Mouse (Mus musculus): ENCODE measurements around the gene 0610040J01Rik. TPM values are rescaled to one million over a fixed set of nuclear protein-coding genes. Genes with fewer than 3 reads are reported as not detected.

Gene 0610040J01Rik
- total RNA-seq (2021): 1 to 10 TPM; 6.8 to 8.0 TPM
- long read RNA-seq, experiment 1, transcript 0610040J01Rik-201 (4 exons, 2,008 nt): major isoform, 6 of 7 reads
- long read RNA-seq, experiment 1, partial matches to known transcripts: 0 of 7 reads
- long read RNA-seq, experiment 1, other reads (novel, unspliced or antisense): 1 of 7 reads
- long read RNA-seq, experiment 2, transcript 0610040J01Rik-201 (4 exons, 2,008 nt): major isoform, 15 of 15 reads
- long read RNA-seq, experiment 2, partial matches to known transcripts: 0 of 15 reads
- long read RNA-seq, experiment 2, other reads (novel, unspliced or antisense): 0 of 15 reads

GRCm38 (mm10) chr5:63811819-63812508 lies at the start of gene 0610040J01Rik:
0610040J01Rik (plus strand) TSS chr5:63812363.
- intact Hi-C loops (cut with DNase I): loop anchor here (1.0 to 10.0 kb wide), 2 partner anchors 74 to 273 kb away; no protein-coding TSS in a partner anchor
- DNase-seq (ENCODE audit: low spot score in 2 of 2): peak; percentile 75 to 80

- intact Hi-C loops (cut with DNase I): loop anchor here (2.0 to 10.0 kb wide), 3 partner anchors 114 to 869 kb away; no protein-coding TSS in a partner anchor
- DNase-seq (ENCODE audit: low spot score in 2 of 2): no peak
These were observed 46.3 kb upstream of the 0610040J01Rik start for GRCm38 (mm10) chr5:63765886-63766285.

GRCm38 (mm10) chr5:63766715-63767114 lies 45.4 kb upstream of the 0610040J01Rik start:
- DNase-seq (ENCODE audit: low spot score in 2 of 2): peak; percentile 61 to 70
- intact Hi-C loops (cut with DNase I): loop anchor here (2.0 to 10.0 kb wide), 3 partner anchors 114 to 870 kb away; no protein-coding TSS in a partner anchor

GRCm38 (mm10) chr5:63767464-63767863 lies 44.7 kb upstream of the 0610040J01Rik start:
- DNase-seq (ENCODE audit: low spot score in 2 of 2): peak in 1 of 2 experiments; percentile 13
- intact Hi-C loops (cut with DNase I): loop anchor here (2.0 to 10.0 kb wide), 3 partner anchors 115 to 871 kb away; no protein-coding TSS in a partner anchor

- intact Hi-C loops (cut with DNase I): loop anchor here (5.0 to 10.0 kb wide), 2 partner anchors 116 to 833 kb away; no protein-coding TSS in a partner anchor
- no peak for DNase-seq (ENCODE audit: low spot score in 2 of 2)
These were observed 43.9 kb upstream of the 0610040J01Rik start for GRCm38 (mm10) chr5:63768220-63768619.

GRCm38 (mm10) chr5:63772971-63773370 lies 39.2 kb upstream of the 0610040J01Rik start:
- intact Hi-C loops (cut with DNase I): no loop called here
- DNase-seq (ENCODE audit: low spot score in 2 of 2): no peak

- intact Hi-C loops (cut with DNase I): no loop called here
- no peak for DNase-seq (ENCODE audit: low spot score in 2 of 2)
These were observed 38.6 kb upstream of the 0610040J01Rik start for GRCm38 (mm10) chr5:63773603-63774002.

GRCm38 (mm10) chr5:63788156-63788826 lies 23.9 kb upstream of the 0610040J01Rik start:
- intact Hi-C loops (cut with DNase I): no loop called here

GRCm38 (mm10) chr5:63812509-63812865 lies 324 bp downstream of the 0610040J01Rik start:
- intact Hi-C loops (cut with DNase I): loop anchor here (1.0 to 10.0 kb wide), 2 partner anchors 74 to 272 kb away; no protein-coding TSS in a partner anchor
- DNase-seq (ENCODE audit: low spot score in 2 of 2): no peak

More at GRCm38 (mm10) chr5:63788156-63788826, 23.9 kb upstream of the 0610040J01Rik start:
- DNase-seq (ENCODE audit: low spot score in 2 of 2): no peak

GRCm38 (mm10) chr5:63816643-63817042 lies 4.5 kb downstream of the 0610040J01Rik start:
- intact Hi-C loops (cut with DNase I): loop anchor here (10.0 kb wide), 1 partner anchor 268 kb away; no protein-coding TSS in a partner anchor
- DNase-seq (ENCODE audit: low spot score in 2 of 2): no peak

GRCm38 (mm10) chr5:63817270-63817669 lies 5.1 kb downstream of the 0610040J01Rik start:
- intact Hi-C loops (cut with DNase I): loop anchor here (10.0 kb wide), 1 partner anchor 268 kb away; no protein-coding TSS in a partner anchor
- no peak for DNase-seq (ENCODE audit: low spot score in 2 of 2)

GRCm38 (mm10) chr5:63818975-63819374 lies 6.8 kb downstream of the 0610040J01Rik start:
- intact Hi-C loops (cut with DNase I): loop anchor here (10.0 kb wide), 1 partner anchor 266 kb away; no protein-coding TSS in a partner anchor
- no peak for DNase-seq (ENCODE audit: low spot score in 2 of 2)

GRCm38 (mm10) chr5:63819519-63819918 lies 7.4 kb downstream of the 0610040J01Rik start:
- intact Hi-C loops (cut with DNase I): loop anchor here (10.0 kb wide), 1 partner anchor 265 kb away; no protein-coding TSS in a partner anchor

GRCm38 (mm10) chr5:63821176-63821575 lies 9.0 kb downstream of the 0610040J01Rik start:
- intact Hi-C loops (cut with DNase I): no loop called here
- DNase-seq (ENCODE audit: low spot score in 2 of 2): no peak

More at GRCm38 (mm10) chr5:63819519-63819918, 7.4 kb downstream of the 0610040J01Rik start:
- no peak for DNase-seq (ENCODE audit: low spot score in 2 of 2)

- intact Hi-C loops (cut with DNase I): no loop called here
- no peak for DNase-seq (ENCODE audit: low spot score in 2 of 2)
These were observed 9.7 kb downstream of the 0610040J01Rik start for GRCm38 (mm10) chr5:63821860-63822259.

- intact Hi-C loops (cut with DNase I): no loop called here
- no peak for DNase-seq (ENCODE audit: low spot score in 2 of 2)
These were observed 11.5 kb downstream of the 0610040J01Rik start for GRCm38 (mm10) chr5:63823362-63824332.

- intact Hi-C loops (cut with DNase I): no loop called here
- DNase-seq (ENCODE audit: low spot score in 2 of 2): no peak
These were observed 12.6 kb downstream of the 0610040J01Rik start for GRCm38 (mm10) chr5:63824599-63825350.

- DNase-seq (ENCODE audit: low spot score in 2 of 2): no peak
- intact Hi-C loops (cut with DNase I): no loop called here
These were observed 13.7 kb downstream of the 0610040J01Rik start for GRCm38 (mm10) chr5:63825881-63826280.

Measured in left cerebral cortex, postnatal 14 days (tissue).